Mouse (Mus musculus) liver, embryonic 14.5 days (tissue): ENCODE data around the gene Vps26a. TPM values are rescaled to one million over a fixed set of nuclear protein-coding genes. Genes with fewer than 3 reads are reported as not detected.

Experiments
- ATAC-seq: fragments of 200-750 bp; cut with Nextera tagmentation; 2 replicates; pipeline ENCODE4 v1.8.0; 2017; ENCODE audit warnings: moderate number of reproducible peaks, mild to moderate bottlenecking, moderate library complexity; ENCODE audit not compliant: insufficient read depth
- DNase-seq, 3 experiments: peaks; one replicate each; pipeline ENCODE4 v3.0.0-alpha.2; 2012 to 2013; ENCODE audit warnings: low read depth in 3 of 3, low spot score in 3 of 3
- H3K27ac ChIP-seq: fragments of 300-500 bp; sonication (generic); 2 replicates; pipeline ENCODE4 v1.5.1; 2014; ENCODE audit warnings: moderate library complexity, mild to moderate bottlenecking, control low read depth, inconsistent platforms
- H3K27me3 ChIP-seq: fragments of 300-500 bp; sonication (generic); 2 replicates; pipeline ENCODE4 v1.6.1; 2014; ENCODE audit warnings: mild to moderate bottlenecking, low read length, moderate library complexity; ENCODE audit not compliant: control insufficient read depth, insufficient read depth
- H3K36me3 ChIP-seq: fragments of 300-500 bp; sonication (generic); replicated peaks from 2 replicates; pipeline ENCODE4 v1.6.1; 2014; ENCODE audit warnings: low read depth; ENCODE audit not compliant: control insufficient read depth, insufficient read depth
- H3K4me1 ChIP-seq, 2 experiments: fragments of 200-500 bp in 1 of 2; fragments of 300-500 bp in 1 of 2; sonication (generic) in 1 of 2; replicated peaks; 2 replicates each; pipeline ENCODE4 v1.6.1; 2012 to 2014; ENCODE audit warnings: antibody characterized with exemption in 1 of 2, inconsistent platforms in 1 of 2, low read length in 1 of 2; ENCODE audit not compliant: control insufficient read depth in 2 of 2, insufficient read depth in 2 of 2
- H3K4me2 ChIP-seq: fragments of 300-500 bp; sonication (generic); 2 replicates; pipeline ENCODE4 v1.6.1; 2014; ENCODE audit warnings: low read depth, mild to moderate bottlenecking, control low read depth, moderate library complexity
- H3K4me3 ChIP-seq, 2 experiments: fragments of 200-500 bp in 1 of 2; fragments of 300-500 bp in 1 of 2; sonication (generic) in 1 of 2; 2 replicates each; pipeline ENCODE4 v1.5.1; 2012 to 2014; ENCODE audit warnings: low read depth in 2 of 2, low read length in 2 of 2, mild to moderate bottlenecking in 2 of 2, control low read depth in 1 of 2, inconsistent platforms in 1 of 2, moderate library complexity in 1 of 2; ENCODE audit not compliant: insufficient read depth in 1 of 2
- H3K9ac ChIP-seq: fragments of 300-500 bp; sonication (generic); replicated peaks from 2 replicates; pipeline ENCODE4 v1.6.1; 2014; ENCODE audit warnings: mild to moderate bottlenecking, control low read depth, moderate library complexity
- H3K9me3 ChIP-seq: fragments of 300-500 bp; sonication (generic); 2 replicates; pipeline ENCODE4 v1.6.1; 2016; ENCODE audit warnings: low read length, mixed read lengths; ENCODE audit not compliant: control insufficient read depth
- CTCF ChIP-seq: IDR thresholded peaks from 2 replicates; pipeline ENCODE4 v1.5.1; 2016; ENCODE audit warnings: antibody characterized with exemption, low read depth, control low read depth
- EP300 ChIP-seq: IDR thresholded peaks from 2 replicates; pipeline ENCODE4 v1.6.1; 2016; ENCODE audit warnings: antibody characterized with exemption, low read depth
- WGBS: fragments of 180-500 bp; shearing (Covaris S2); extraction: QIAGEN DNeasy Blood & Tissue Kit; methylation state at CpG from one replicate; pipeline ENCODE4 v1.1.7; 2014; ENCODE audit not compliant: insufficient replicate concordance; 5-methylcytosine and 5-hydroxymethylcytosine counted together
- polyA plus RNA-seq, 2 experiments: library from polyadenylated mRNA; depleted of rRNA in 1 of 2; stranded (reverse) in 1 of 2; unstranded in 1 of 2; fragments of >200 nt; fragmentation: Nextera tagmentation in 1 of 2; extraction: Ambion mirVana in 1 of 2; gene quantifications; 2 replicates each; pipeline versions ENCODE4 v1.2.1 to v1.2.3; 2012 to 2014

The Vps26a gene
- polyA plus RNA-seq, 2 experiments, result 14.7 to 42.8 TPM

- ATAC-seq (peak; percentile 45), DNase-seq (peak in 1 of 3 experiments; percentile 63)
- peak overlapping the region; percentile 81 for H3K4me2 ChIP-seq
- no peaks in the 10 kb centered on the region for H3K27me3 ChIP-seq
- peaks cover 50 to 58% of the 10 kb centered on the region in 2 experiments for H3K4me1 ChIP-seq
- TF ChIP-seq EP300 (peak; percentile 44; the same call in 1 of the 2 replicates), CTCF (no peak)
- H3K27ac ChIP-seq, result peak overlapping the region; percentile 87
- WGBS, result 17% methylated on average over 17 of the region's 17 CpGs
- H3K9me3 ChIP-seq, result no peaks in the 10 kb centered on the region
- H3K4me3 ChIP-seq, result peak overlapping the region; percentile 18 to 54
- H3K36me3 ChIP-seq, result no peaks in the 10 kb centered on the region
- H3K9ac ChIP-seq, result peak overlapping the region; percentile 68
These were observed 19.5 kb upstream of the Vps26a start for GRCm38 (mm10) chr10:62506019-62506556.

- H3K9me3 ChIP-seq, result no peaks in the 10 kb centered on the region
- peaks cover 50 to 61% of the 10 kb centered on the region in 2 experiments for H3K4me1 ChIP-seq
- H3K36me3 ChIP-seq, result no peaks in the 10 kb centered on the region
- H3K9ac ChIP-seq, result peak overlapping the region; percentile 68; the same call in 1 of the 2 replicates
- H3K4me3 ChIP-seq, result peak overlapping the region in 1 of 2 experiments; percentile 54; a peak in 1 of 4 replicates
- H3K27me3 ChIP-seq, result no peaks in the 10 kb centered on the region
- DNase-seq (no peak), ATAC-seq (no peak)
- TF ChIP-seq EP300 (no peak), CTCF (no peak)
- H3K4me2 ChIP-seq, result peak overlapping the region; percentile 81
- 32% methylated on average over 9 of the region's 9 CpGs for WGBS
- H3K27ac ChIP-seq, result peak overlapping the region; percentile 87
These were observed 18.8 kb upstream of the Vps26a start for GRCm38 (mm10) chr10:62505224-62505983.

- ATAC-seq (peak; percentile 59), DNase-seq (no peak)
- Histone ChIP-seq H3K27me3 (no peaks in the 10 kb centered on the region), H3K4me3 (peak overlapping the region in 1 of 2 experiments; percentile 31; a peak in 2 of 4 replicates), H3K36me3 (no peaks in the 10 kb centered on the region), H3K4me1 (peaks cover 50 to 59% of the 10 kb centered on the region in 2 experiments), H3K9me3 (no peaks in the 10 kb centered on the region), H3K9ac (peak overlapping the region; percentile 54; the same call in 1 of the 2 replicates), H3K27ac (peak overlapping the region; percentile 63), H3K4me2 (peak overlapping the region; percentile 68)
- WGBS, result 17% methylated on average over 12 of the region's 12 CpGs
- 0 out of 2 replicates have a peak, but pooled peaks have one; percentile 30 for TF ChIP-seq EP300
- TF ChIP-seq CTCF, result no peak
These were observed 17.4 kb upstream of the Vps26a start for GRCm38 (mm10) chr10:62503836-62504628.

GRCm38 (mm10) chr10:62503353-62503752, 16.7 kb upstream of the Vps26a start:
- Histone ChIP-seq H3K4me3 (peak overlapping the region in 1 of 2 experiments; percentile 31; a peak in 2 of 4 replicates), H3K27me3 (no peaks in the 10 kb centered on the region), H3K9ac (peak overlapping the region; percentile 54), H3K4me2 (peak overlapping the region; percentile 68), H3K4me1 (peaks cover 48 to 53% of the 10 kb centered on the region in 2 experiments), H3K36me3 (no peaks in the 10 kb centered on the region), H3K27ac (peak overlapping the region; percentile 63), H3K9me3 (no peaks in the 10 kb centered on the region)
- TF ChIP-seq EP300 (no peak), CTCF (no peak)
- DNase-seq, result no peak
- WGBS, result 5% methylated on average over 4 of the region's 4 CpGs
- ATAC-seq, result no peak
